Mouse (Mus musculus): ENCODE measurements around the gene Olfr538.
"Not testable (repeated sequence)": the region's sequence is repeated elsewhere in the genome, so short reads cannot be mapped to it uniquely, and the experiment has no call there.

Olfr538 gene

DNA sequence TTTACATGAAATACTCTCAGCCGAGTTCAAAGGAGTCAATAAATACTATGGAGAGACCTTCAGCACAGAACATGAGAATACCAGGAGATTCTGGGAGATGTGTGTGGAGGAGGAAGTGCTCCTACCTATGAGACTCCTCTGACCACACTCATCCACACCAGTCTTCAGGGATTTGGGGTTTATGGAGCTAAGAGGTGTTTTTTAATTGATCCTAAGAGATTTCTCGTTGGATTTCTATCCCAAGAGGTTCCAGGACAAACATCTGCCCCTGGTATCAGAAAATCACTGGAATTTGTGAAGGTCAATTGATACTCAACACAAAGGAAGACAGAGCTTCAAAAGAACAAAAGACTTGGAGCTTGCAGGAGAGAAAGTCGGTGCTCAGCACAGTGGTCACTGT is at the start of gene Olfr538:
Gene Olfr538 (plus strand): TSS at position 301 of the 400 bp plus-strand sequence.
- DNase-seq (ENCODE audit: low spot score in 2 of 2) = no peak

DNA sequence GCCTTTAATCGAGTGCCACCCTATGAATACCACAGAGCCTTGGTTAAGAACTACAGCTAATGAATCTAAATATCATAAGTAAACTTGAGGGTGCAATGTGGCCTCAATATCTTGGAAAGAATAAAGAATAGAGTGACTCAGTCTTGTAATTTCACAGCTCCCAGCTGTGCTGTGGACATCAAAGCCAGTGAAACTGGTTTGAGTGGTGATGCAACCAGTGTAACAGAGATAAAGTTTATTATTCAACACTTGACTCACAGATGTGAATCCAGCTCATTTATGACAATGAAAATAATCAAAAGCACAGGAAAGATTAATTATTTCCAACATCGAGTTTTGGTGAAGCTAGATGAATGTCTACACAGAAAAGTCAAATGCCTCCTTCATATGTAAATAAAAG is 27.9 kb upstream of the Olfr538 start:
- DNase-seq (ENCODE audit: low spot score in 2 of 2) = no peak

DNA sequence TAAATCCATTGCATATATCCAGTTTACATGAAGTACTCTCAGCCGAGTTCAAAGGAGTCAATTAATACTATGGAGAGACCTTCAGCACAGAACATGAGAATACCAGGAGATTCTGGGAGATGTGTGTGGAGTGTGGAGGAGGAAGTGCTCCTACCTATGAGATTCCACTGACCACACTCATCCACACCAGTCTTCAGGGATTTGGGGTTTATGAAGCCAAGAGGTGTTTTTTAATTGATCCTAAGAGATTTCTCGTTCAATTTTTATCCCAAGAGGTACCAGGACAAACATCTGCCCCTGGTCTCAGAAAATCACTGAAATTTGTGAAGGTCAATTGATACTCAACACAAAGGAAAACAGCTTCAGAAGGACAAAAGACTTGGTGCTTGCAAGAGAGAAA is 33.3 kb downstream of the Olfr538 start, which contains the start of gene Olfr46:
Gene Olfr46 (plus strand): TSS at position 301 of the 400 bp plus-strand sequence.
- not testable (repeated sequence) for DNase-seq (ENCODE audit: low spot score in 2 of 2)

Measured in frontal cortex, postnatal 36 days (tissue).